Mouse (Mus musculus) erythroblast, adult 5-6 weeks (primary cell): ENCODE measurements around the gene Pdcd1lg2. TPM values are rescaled to one million over a fixed set of nuclear protein-coding genes. Genes with fewer than 3 reads are reported as not detected.

ENCODE experiments used
- ATAC-seq: replicated peaks from 2 replicates; pipeline ENCODE4 v1.8.0; 2016; ENCODE audit warnings: moderate number of reproducible peaks, mild to moderate bottlenecking, moderate TSS enrichment, inconsistent platforms; ENCODE audit not compliant: poor library complexity, low FRiP score, severe bottlenecking
- total RNA-seq, 2 experiments: library from RNA; stranded (forward) in 1 of 2; stranded (reverse) in 1 of 2; fragments of 150-400 nt in 1 of 2; fragments of 200-764, 138-1000 nt in 1 of 2; gene quantifications; 2 replicates each; pipeline versions ENCODE4 v1.2.3 to v1.2.4; 2015 to 2017; ENCODE audit warnings: low replicate concordance in 2 of 2

Pdcd1lg2 gene
- total RNA-seq, 2 experiments from 2014 or later: not detected

GRCm38 (mm10) chr19:29518409-29518808, 107.7 kb downstream of the Pdcd1lg2 start:
- ATAC-seq: no peak

DNA sequence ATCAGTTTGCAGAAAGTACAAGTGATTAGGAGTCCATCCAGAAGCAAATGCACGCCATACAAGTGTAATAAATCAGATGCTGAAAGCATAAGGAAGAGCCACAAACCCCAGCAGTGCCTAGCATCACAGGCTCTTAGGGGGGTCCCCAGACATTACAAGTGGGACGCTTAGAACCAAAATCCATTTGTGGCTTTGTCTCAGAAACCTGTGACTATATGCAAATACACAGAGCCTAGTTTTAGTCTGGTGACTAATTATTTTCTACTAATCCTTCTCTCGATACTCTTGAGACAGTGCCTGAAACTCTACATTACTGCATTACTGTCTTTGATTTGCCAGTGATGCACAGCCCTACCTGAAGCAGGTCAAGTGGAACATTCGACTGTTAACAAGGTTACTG, 108.2 kb downstream of the Pdcd1lg2 start:
- no peak for ATAC-seq

Other genes starting within 250 kb of the Pdcd1lg2 start
- gene Jak2, start 159.1 kb upstream of the Pdcd1lg2 start, total RNA-seq (2015; ENCODE audit: low replicate concordance): 37.7 and 41.6 TPM in 2 replicates
- 49.8 and 64.0 TPM in 2 replicates for gene Jak2, start 159.1 kb upstream of the Pdcd1lg2 start, total RNA-seq (2017; ENCODE audit: low replicate concordance)
- not detected in 2 replicates for gene Insl6, start 85.6 kb upstream of the Pdcd1lg2 start, total RNA-seq (2015; ENCODE audit: low replicate concordance)
- gene Insl6, start 85.6 kb upstream of the Pdcd1lg2 start, total RNA-seq (2017; ENCODE audit: low replicate concordance): not detected in 2 replicates
- gene Rln1, start 76.2 kb upstream of the Pdcd1lg2 start, total RNA-seq (2015; ENCODE audit: low replicate concordance): not detected in 2 replicates
- not detected in 2 replicates for gene Rln1, start 76.2 kb upstream of the Pdcd1lg2 start, total RNA-seq (2017; ENCODE audit: low replicate concordance)
- 61.0 and 81.7 TPM in 2 replicates for gene Plgrkt, start 43.5 kb upstream of the Pdcd1lg2 start, total RNA-seq (2015; ENCODE audit: low replicate concordance)
- gene Plgrkt, start 43.5 kb upstream of the Pdcd1lg2 start, total RNA-seq (2017; ENCODE audit: low replicate concordance): 38.1 and 73.6 TPM in 2 replicates
- 0.58 and 4.6 TPM in 2 replicates for gene Cd274, start 43.5 kb upstream of the Pdcd1lg2 start, total RNA-seq (2015; ENCODE audit: low replicate concordance)
- 3.6 and 4.6 TPM in 2 replicates for gene Cd274, start 43.5 kb upstream of the Pdcd1lg2 start, total RNA-seq (2017; ENCODE audit: low replicate concordance)
- 1.7 and 6.1 TPM in 2 replicates for gene Ric1, start 111.4 kb downstream of the Pdcd1lg2 start, total RNA-seq (2015; ENCODE audit: low replicate concordance)
- gene Ric1, start 111.4 kb downstream of the Pdcd1lg2 start, total RNA-seq (2017; ENCODE audit: low replicate concordance): 4.6 and 4.7 TPM in 2 replicates
- 10.0 and 14.4 TPM in 2 replicates for gene Ermp1, start 237.5 kb downstream of the Pdcd1lg2 start, total RNA-seq (2015; ENCODE audit: low replicate concordance)
- 8.4 and 12.0 TPM in 2 replicates for gene Ermp1, start 237.5 kb downstream of the Pdcd1lg2 start, total RNA-seq (2017; ENCODE audit: low replicate concordance)